Mouse (Mus musculus) heart, embryonic 13.5 days (tissue): ENCODE measurements around the gene Chp2. TPM values are rescaled to one million over a fixed set of nuclear protein-coding genes. Genes with fewer than 3 reads are reported as not detected.
"Not testable (repeated sequence)": the region's sequence is repeated elsewhere in the genome, so short reads cannot be mapped to it uniquely, and the experiment has no call there.

Experiments
- ATAC-seq: fragments of 200-750 bp; cut with Nextera tagmentation; 2 replicates; pipeline ENCODE4 v1.8.0; 2017; ENCODE audit warnings: moderate TSS enrichment; ENCODE audit not compliant: insufficient number of reproducible peaks, low FRiP score, low TSS enrichment; ENCODE audit errors: extremely low read depth
- H3K27ac ChIP-seq: fragments of 300-500 bp; sonication (generic); replicated peaks from 2 replicates; pipeline ENCODE4 v1.5.1; 2015; ENCODE audit warnings: moderate library complexity, mild to moderate bottlenecking, inconsistent platforms
- H3K27me3 ChIP-seq: fragments of 300-500 bp; sonication (generic); replicated peaks from 2 replicates; pipeline ENCODE4 v1.6.1; 2015; ENCODE audit warnings: mild to moderate bottlenecking, inconsistent platforms
- H3K36me3 ChIP-seq: fragments of 300-500 bp; sonication (generic); 2 replicates; pipeline ENCODE4 v1.6.1; 2015; ENCODE audit warnings: mild to moderate bottlenecking, inconsistent platforms
- H3K4me1 ChIP-seq: fragments of 300-500 bp; sonication (generic); 2 replicates; pipeline ENCODE4 v1.6.1; 2015; ENCODE audit warnings: inconsistent platforms
- H3K4me2 ChIP-seq: fragments of 300-500 bp; sonication (generic); 2 replicates; pipeline ENCODE4 v1.6.1; 2015; ENCODE audit warnings: inconsistent platforms, mild to moderate bottlenecking, moderate library complexity
- H3K4me3 ChIP-seq: fragments of 300-500 bp; sonication (generic); 2 replicates; pipeline ENCODE4 v1.5.1; 2015; ENCODE audit warnings: moderate library complexity, mild to moderate bottlenecking, inconsistent platforms
- H3K9ac ChIP-seq: fragments of 300-500 bp; sonication (generic); 2 replicates; pipeline ENCODE4 v1.6.1; 2015; ENCODE audit warnings: inconsistent platforms, mild to moderate bottlenecking, moderate library complexity
- H3K9me3 ChIP-seq: fragments of 300-500 bp; sonication (generic); 2 replicates; pipeline ENCODE4 v1.6.1; 2016; ENCODE audit warnings: inconsistent platforms
- WGBS: fragments of 180-500 bp; shearing (Covaris S2); methylation state at CpG from one replicate; pipeline ENCODE4 v1.1.7; 2015; ENCODE audit warnings: mixed read lengths; 5-methylcytosine and 5-hydroxymethylcytosine counted together
- polyA plus RNA-seq: library from polyadenylated mRNA; unstranded; fragments of >200 nt; fragmentation: Nextera tagmentation; extraction: Ambion mirVana; gene quantifications from 2 replicates; pipeline ENCODE4 v1.2.1, GENCODE M21; 2015

Gene Chp2
- polyA plus RNA-seq, 1 experiment from 2014 or later, result 0.23 TPM

GRCm38 (mm10) chr7:122242744-122243143, 23.4 kb downstream of the Chp2 start:
- H3K9me3 ChIP-seq, H3K4me2 ChIP-seq, H3K36me3 ChIP-seq, H3K27ac ChIP-seq, H3K9ac ChIP-seq, H3K4me1 ChIP-seq, H3K4me3 ChIP-seq, H3K27me3 ChIP-seq, ATAC-seq: not testable (repeated sequence)

GRCm38 (mm10) chr7:122244166-122244565, 24.9 kb downstream of the Chp2 start:
- H3K27me3 ChIP-seq, result no peaks in the 10 kb centered on the region
- no peak overlapping the region for H3K4me3 ChIP-seq
- H3K9ac ChIP-seq, result no peak overlapping the region
- H3K9me3 ChIP-seq, result no peaks in the 10 kb centered on the region
- no peak overlapping the region for H3K4me2 ChIP-seq
- no peaks in the 10 kb centered on the region for H3K4me1 ChIP-seq
- WGBS, result 44% methylated on average over 7 of the region's 7 CpGs
- no peak overlapping the region for H3K27ac ChIP-seq
- ATAC-seq, result no peak
- H3K36me3 ChIP-seq, result no peaks in the 10 kb centered on the region

GRCm38 (mm10) chr7:122244584-122244983, 25.3 kb downstream of the Chp2 start:
- no peaks in the 10 kb centered on the region for H3K9me3 ChIP-seq
- H3K27ac ChIP-seq, result no peak overlapping the region
- no peak overlapping the region for H3K4me3 ChIP-seq
- H3K4me2 ChIP-seq, result no peak overlapping the region
- no peaks in the 10 kb centered on the region for H3K27me3 ChIP-seq
- H3K9ac ChIP-seq, result no peak overlapping the region
- no peaks in the 10 kb centered on the region for H3K4me1 ChIP-seq
- no peak for ATAC-seq
- WGBS, result 57% methylated on average over 8 of the region's 8 CpGs
- H3K36me3 ChIP-seq, result no peaks in the 10 kb centered on the region

GRCm38 (mm10) chr7:122245976-122246375, 26.7 kb downstream of the Chp2 start:
- Histone ChIP-seq H3K9me3 (no peaks in the 10 kb centered on the region), H3K27ac (no peak overlapping the region), H3K4me3 (no peak overlapping the region), H3K9ac (no peak overlapping the region), H3K4me1 (no peaks in the 10 kb centered on the region), H3K4me2 (no peak overlapping the region), H3K27me3 (no peaks in the 10 kb centered on the region), H3K36me3 (no peaks in the 10 kb centered on the region)
- ATAC-seq, result no peak
- WGBS, result 50% methylated on average over 5 of the region's 5 CpGs

GRCm38 (mm10) chr7:122247254-122247864, 28.1 kb downstream of the Chp2 start:
- Histone ChIP-seq H3K4me3 (no peak overlapping the region), H3K36me3 (no peaks in the 10 kb centered on the region), H3K4me2 (no peak overlapping the region), H3K4me1 (no peaks in the 10 kb centered on the region), H3K9ac (no peak overlapping the region), H3K27ac (no peak overlapping the region), H3K27me3 (no peaks in the 10 kb centered on the region), H3K9me3 (no peaks in the 10 kb centered on the region)
- no peak for ATAC-seq
- WGBS, result 67% methylated on average over 10 of the region's 10 CpGs

GRCm38 (mm10) chr7:122249321-122249821, 30.1 kb downstream of the Chp2 start:
- H3K4me3 ChIP-seq, result no peak overlapping the region
- H3K4me2 ChIP-seq, result no peak overlapping the region
- no peak overlapping the region for H3K9ac ChIP-seq
- no peaks in the 10 kb centered on the region for H3K27me3 ChIP-seq
- H3K27ac ChIP-seq, result no peak overlapping the region
- 70% methylated on average over 9 of the region's 9 CpGs for WGBS
- no peak for ATAC-seq
- no peaks in the 10 kb centered on the region for H3K4me1 ChIP-seq
- no peaks in the 10 kb centered on the region for H3K36me3 ChIP-seq
- no peaks in the 10 kb centered on the region for H3K9me3 ChIP-seq

GRCm38 (mm10) chr7:122251197-122252011, 32.1 kb downstream of the Chp2 start:
- 26% methylated on average over 21 of the region's 21 CpGs for WGBS
- Histone ChIP-seq H3K4me2 (peak overlapping the region; percentile 43; the same call in 1 of the 2 replicates), H3K36me3 (no peaks in the 10 kb centered on the region), H3K27me3 (no peaks in the 10 kb centered on the region), H3K27ac (no peak overlapping the region), H3K4me3 (no peak overlapping the region), H3K9ac (no peak overlapping the region), H3K9me3 (no peaks in the 10 kb centered on the region), H3K4me1 (0 out of 2 replicates have a peak, but pooled peaks cover 2% of the 10 kb centered on the region)
- ATAC-seq, result no peak

GRCm38 (mm10) chr7:122256722-122257121, 37.4 kb downstream of the Chp2 start:
- no peak overlapping the region for H3K27ac ChIP-seq
- WGBS, result 67% methylated on average over 7 of the region's 7 CpGs
- H3K4me1 ChIP-seq, result 0 out of 2 replicates have a peak, but pooled peaks cover 4% of the 10 kb centered on the region
- H3K4me3 ChIP-seq, result no peak overlapping the region
- H3K27me3 ChIP-seq, result no peaks in the 10 kb centered on the region
- H3K4me2 ChIP-seq, result no peak overlapping the region
- H3K36me3 ChIP-seq, result no peaks in the 10 kb centered on the region
- H3K9ac ChIP-seq, result no peak overlapping the region
- no peaks in the 10 kb centered on the region for H3K9me3 ChIP-seq
- ATAC-seq, result no peak

GRCm38 (mm10) chr7:122258521-122258920, 39.2 kb downstream of the Chp2 start:
- no peak overlapping the region for H3K4me2 ChIP-seq
- H3K27me3 ChIP-seq, result no peaks in the 10 kb centered on the region
- WGBS, result 78% methylated on average over 4 of the region's 4 CpGs
- H3K27ac ChIP-seq, result no peak overlapping the region
- no peak overlapping the region for H3K9ac ChIP-seq
- ATAC-seq, result no peak
- H3K36me3 ChIP-seq, result no peaks in the 10 kb centered on the region
- H3K4me3 ChIP-seq, result no peak overlapping the region
- 0 out of 2 replicates have a peak, but pooled peaks cover 4% of the 10 kb centered on the region for H3K4me1 ChIP-seq
- no peaks in the 10 kb centered on the region for H3K9me3 ChIP-seq

- WGBS, result 72% methylated on average over 5 of the region's 5 CpGs
Observed at GRCm38 (mm10) chr7:122260055-122260602, 40.8 kb downstream of the Chp2 start.

GRCm38 (mm10) chr7:122268983-122269486, 49.7 kb downstream of the Chp2 start:
- Histone ChIP-seq H3K27me3 (no peaks in the 10 kb centered on the region), H3K36me3 (no peaks in the 10 kb centered on the region), H3K27ac (no peak overlapping the region), H3K9me3 (no peaks in the 10 kb centered on the region; the same call in 1 of the 2 replicates), H3K9ac (no peak overlapping the region), H3K4me1 (no peaks in the 10 kb centered on the region), H3K4me3 (no peak overlapping the region), H3K4me2 (no peak overlapping the region)
- WGBS, result 62% methylated on average over 4 of the region's 4 CpGs
- no peak for ATAC-seq

More at GRCm38 (mm10) chr7:122260055-122260602, 40.8 kb downstream of the Chp2 start:
- no peaks in the 10 kb centered on the region for H3K36me3 ChIP-seq
- no peak overlapping the region for H3K4me3 ChIP-seq
- no peaks in the 10 kb centered on the region for H3K9me3 ChIP-seq
- H3K27ac ChIP-seq, result no peak overlapping the region
- no peak overlapping the region for H3K4me2 ChIP-seq
- H3K27me3 ChIP-seq, result no peaks in the 10 kb centered on the region
- ATAC-seq, result no peak
- no peak overlapping the region for H3K9ac ChIP-seq
- 0 out of 2 replicates have a peak, but pooled peaks cover 4% of the 10 kb centered on the region for H3K4me1 ChIP-seq
